Mouse (Mus musculus) gonadal fat pad, adult 2 months (tissue): ENCODE results near the gene St3gal3. TPM values are rescaled to one million over a fixed set of nuclear protein-coding genes. Genes with fewer than 3 reads are reported as not detected.
A peak's percentile ranks its signal among the peaks of the same experiment; 100 is the strongest.

Experiments
- DNase-seq: peaks from one replicate; pipeline ENCODE4 v3.0.0-alpha.2; 2012; ENCODE audit warnings: low read depth
- polyA plus RNA-seq: library from polyadenylated mRNA; depleted of rRNA; stranded (reverse); fragments of >200 nt; gene quantifications from 2 replicates; pipeline ENCODE4 v1.2.3, GENCODE M21; 2012; rRNA removed

St3gal3 gene
- polyA plus RNA-seq, 1 experiment: 59.3 TPM

DNA sequence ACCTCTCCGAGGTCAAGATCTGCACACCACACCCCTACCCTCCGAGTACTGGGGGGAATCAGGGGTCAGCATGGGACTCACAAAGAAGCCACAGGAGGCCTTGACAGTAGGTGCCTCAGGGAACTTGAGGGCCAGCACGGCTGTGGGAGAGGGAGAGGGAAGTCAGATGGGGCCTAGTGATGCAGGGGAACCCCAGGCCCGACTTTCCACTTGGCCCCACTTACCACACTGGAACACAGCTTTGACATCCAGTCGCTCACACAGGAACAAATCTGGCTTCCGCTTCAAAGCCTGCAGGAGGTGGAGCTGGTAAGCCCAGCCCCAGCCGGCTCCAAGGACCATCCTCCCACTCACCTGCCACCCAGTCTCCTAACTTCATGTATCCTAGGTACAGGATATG lies 239.4 kb downstream of the St3gal3 start:
- DNase-seq: no peak

DNA sequence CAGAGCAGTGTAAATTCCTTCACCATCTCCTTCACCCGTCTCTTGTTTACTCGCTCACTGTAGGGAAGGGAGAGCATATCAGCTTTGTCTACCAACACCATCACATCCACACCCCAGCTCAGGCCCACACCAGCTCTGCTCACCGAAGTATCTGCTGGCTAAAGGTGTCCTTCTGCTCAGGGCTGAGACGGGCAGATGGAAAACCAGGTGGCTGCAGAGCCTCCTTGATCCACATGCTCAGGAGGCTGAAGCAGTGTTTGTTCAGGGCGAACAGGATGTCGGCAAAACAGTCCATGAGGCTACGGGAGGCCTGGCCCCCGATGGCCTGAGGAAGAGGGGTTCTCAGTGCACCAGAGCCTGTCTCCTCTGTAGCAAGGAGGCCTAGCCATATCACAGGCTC lies 240.1 kb downstream of the St3gal3 start:
- no peak for DNase-seq

DNA sequence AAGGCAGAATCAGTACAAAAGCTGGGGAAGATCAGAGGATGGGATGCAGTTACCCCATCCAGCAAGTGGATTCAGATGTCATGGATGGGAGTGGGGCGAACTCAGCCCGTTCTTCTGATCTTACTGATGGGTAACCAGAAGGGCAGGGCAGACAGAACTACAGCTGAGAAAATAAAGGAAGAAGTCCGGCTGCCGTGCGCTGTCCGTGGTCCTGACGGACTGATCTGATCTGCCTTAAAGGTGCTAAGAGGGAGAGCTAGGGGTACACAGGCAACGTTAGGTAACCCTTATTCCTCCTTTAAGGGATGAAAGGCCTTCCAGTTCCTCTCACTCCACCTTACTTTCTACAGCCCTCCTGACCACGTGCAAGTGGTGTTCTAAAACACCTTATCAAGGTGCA lies 241.3 kb downstream of the St3gal3 start:
- no peak for DNase-seq

DNA sequence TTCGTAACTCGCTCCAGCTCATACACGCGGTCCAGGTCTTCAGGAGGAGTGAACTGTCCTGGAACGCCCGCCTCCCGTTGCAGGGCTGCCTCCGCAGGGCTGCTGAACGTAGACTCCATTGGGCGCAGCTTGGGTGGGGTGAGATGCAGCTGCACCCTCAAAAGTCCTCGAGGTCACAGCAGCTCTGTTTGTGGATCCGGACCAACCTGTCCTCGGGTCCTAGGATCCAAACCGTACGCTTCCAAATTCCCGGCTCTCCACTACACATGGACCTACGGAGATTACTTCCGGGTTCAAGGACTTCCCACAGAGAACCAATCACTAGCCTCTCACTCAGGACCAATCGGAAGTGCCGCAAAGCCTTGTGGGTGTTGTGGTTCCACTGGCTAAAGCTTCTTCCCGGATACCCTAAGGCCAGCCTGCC lies 243.0 kb downstream of the St3gal3 start, which contains the start of gene Dph2:
TSS of gene Dph2 (minus strand) at position 295 of the 424 bp plus-strand sequence.
- peak; percentile 56 for DNase-seq

DNA sequence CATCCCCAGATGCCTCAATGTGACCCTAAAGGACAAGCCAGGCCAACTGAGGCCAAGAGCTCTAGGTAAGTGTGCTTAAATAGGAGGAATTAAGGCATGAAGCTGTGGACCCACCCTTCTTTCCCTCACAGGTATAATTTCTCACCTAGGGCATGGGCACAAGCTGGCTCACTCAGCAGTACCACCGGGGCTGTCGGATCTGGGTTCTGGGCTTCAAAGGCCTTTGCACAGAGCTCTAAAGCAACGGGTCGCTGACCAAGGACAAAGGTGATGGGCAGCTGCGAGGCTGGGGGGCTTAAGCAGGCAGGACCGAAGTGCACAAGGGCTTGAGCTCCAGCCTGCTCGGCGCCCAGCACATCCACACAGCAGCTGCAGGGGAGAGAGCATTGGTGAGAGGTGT lies 244.0 kb downstream of the St3gal3 start:
- DNase-seq: no peak

DNA sequence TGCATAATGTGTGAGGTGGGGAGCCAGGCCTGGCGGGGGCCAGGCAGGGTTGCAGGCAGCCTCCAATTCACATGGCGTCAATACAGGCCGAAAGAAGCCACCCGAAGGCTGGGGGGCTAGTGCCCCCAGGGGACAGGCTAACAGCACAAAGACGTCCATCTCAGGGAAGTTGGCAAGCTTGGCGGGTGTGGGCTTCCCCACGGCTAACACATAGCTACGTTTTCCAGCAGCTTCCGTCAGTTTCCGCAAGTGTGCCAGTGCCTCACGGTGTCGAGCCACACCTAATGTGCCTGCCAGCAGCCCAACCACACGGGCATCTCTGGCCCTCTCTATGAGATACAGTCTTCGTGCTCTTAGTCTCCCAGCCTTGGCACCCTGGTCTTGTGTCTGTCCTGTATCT lies 244.7 kb downstream of the St3gal3 start:
- no peak for DNase-seq

DNA sequence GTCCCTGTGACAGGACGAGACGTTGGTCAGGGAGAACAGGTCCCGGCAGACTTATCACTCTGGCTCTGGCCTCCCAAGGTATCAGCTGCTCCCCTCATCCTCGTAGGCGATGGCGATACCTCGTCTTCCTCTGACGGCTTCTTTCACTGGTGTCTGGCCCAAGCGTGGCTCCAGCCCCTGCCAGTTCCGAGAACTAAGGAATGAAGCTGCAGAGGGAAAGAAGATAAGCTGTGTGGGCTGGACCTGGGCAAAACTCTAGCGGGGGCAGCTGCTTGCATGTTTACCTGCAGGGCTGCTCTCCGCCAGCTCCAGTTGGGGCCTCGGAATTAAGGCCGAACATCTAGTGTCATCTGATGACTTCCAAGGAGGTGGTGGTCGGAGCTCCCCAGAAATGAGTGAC lies 245.2 kb downstream of the St3gal3 start:
- no peak for DNase-seq

DNA sequence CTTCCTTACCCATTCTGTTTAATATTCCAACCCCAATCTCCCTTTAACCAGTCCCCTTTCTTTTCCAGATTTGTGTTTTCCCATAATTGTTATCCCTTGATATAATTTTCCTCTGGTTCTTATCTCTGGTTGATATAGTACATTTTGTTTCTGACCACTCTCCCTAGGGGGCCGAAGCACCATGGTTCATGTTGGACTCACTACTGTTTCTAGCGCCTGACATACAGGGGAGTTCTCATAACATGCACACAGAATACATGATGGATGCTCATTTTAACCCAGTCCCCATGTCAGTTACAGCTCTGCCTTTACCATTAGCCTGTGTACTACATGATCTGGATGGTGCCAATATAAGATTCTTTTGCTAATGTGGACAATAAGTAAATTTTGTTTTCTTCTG lies 246.8 kb downstream of the St3gal3 start:
- DNase-seq: no peak

DNA sequence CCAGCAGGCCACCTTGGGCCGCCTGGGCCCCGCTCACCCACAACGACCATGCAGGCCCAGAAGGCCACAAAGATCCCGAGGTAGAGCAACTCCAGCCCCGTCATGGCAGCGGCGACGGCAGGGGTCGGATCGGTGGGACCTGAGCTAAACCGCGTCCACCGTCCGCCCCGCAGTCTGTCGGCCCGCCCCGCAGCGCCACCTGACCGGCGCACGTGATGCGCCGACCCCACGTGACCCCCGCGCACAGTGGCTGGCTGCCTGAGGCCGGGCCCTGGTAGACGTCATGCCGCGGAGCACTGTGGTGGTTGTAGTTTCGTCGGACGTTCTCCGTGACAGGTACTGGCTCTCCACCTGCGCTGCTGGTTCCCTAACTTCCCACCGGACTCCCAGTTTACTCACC lies 247.6 kb downstream of the St3gal3 start, which contains the start of gene Atp6v0b:
TSS of gene Atp6v0b (minus strand) at position 201 of the 400 bp plus-strand sequence.
- peak; percentile 38 for DNase-seq

DNA sequence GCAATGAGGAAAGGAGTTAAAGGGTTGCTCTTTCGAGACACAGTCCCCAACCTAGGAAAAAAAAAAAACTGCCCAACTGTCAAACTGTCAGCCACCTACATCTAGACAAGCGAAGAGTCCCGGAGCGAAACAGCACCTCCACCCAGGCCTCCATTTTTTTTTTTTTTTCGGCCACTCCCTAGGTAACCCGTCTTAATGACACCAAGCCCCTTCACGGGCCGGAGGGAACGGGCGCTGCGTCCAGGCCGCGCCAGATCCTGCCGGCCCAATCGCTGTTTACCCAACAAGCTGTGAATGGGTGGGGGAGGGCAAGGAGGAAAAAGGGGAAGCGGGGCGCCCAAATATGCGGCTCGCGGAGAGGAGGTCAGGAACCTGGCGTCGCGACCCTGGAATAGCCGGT lies 248.1 kb downstream of the St3gal3 start:
- DNase-seq: no peak

DNA sequence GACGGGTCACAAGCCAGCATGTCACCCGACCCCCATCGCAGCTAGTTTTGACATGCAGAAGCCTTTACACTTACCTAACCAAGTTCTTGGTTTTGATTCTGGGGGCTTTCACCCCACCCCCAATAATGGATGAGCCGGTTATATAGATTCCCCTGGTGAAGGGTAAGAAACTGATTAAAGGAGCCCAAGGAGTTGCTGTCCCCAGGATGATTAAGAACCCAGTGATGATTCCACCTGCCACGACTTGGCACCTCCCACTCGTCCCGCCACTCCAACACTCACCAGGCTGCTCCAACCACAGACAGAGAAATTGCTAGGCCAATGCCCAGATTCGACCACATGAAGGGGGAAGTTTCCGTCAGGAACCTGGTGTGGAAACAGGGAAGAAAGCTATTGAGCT lies 248.7 kb downstream of the St3gal3 start:
- no peak for DNase-seq

DNA sequence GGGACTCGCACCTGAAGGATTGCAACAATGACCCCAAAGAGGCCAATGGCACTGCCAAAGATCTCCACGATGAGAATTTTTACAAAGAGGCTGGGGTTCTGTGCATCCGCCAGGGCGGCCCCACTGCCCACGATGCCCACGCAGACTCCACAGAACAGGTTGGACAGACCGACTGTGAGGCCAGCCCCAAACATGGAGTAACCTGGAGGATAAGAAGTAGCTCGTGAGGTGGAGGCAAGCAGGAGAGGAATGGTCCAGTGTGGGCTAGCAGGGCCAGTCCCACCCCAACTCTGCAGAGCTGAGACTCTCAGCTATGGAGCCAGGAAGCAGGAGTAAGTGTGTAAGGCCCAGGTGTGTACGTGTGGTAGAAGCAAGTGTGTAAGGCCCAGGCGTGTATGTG lies 249.6 kb downstream of the St3gal3 start:
- no peak for DNase-seq

DNA sequence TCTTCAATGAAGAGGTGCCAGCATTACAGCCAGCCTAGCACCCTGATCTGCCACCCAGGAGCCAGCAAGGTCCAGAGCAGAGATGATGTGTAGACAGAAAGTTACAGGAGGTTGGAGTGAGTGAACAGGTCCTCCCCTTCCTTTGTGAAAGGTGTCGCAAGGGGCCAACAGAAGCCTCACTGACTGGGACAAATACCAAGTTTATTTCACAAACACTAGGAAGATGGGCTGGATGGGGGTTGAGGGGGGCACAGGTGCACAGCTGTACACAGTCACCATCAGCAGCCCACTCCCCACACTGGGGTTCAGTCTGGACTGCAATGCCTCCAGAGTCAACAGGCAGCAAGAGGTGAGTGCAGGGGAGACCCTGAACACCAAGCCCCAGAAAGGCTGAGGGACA lies 250.6 kb downstream of the St3gal3 start:
- no peak for DNase-seq

DNA sequence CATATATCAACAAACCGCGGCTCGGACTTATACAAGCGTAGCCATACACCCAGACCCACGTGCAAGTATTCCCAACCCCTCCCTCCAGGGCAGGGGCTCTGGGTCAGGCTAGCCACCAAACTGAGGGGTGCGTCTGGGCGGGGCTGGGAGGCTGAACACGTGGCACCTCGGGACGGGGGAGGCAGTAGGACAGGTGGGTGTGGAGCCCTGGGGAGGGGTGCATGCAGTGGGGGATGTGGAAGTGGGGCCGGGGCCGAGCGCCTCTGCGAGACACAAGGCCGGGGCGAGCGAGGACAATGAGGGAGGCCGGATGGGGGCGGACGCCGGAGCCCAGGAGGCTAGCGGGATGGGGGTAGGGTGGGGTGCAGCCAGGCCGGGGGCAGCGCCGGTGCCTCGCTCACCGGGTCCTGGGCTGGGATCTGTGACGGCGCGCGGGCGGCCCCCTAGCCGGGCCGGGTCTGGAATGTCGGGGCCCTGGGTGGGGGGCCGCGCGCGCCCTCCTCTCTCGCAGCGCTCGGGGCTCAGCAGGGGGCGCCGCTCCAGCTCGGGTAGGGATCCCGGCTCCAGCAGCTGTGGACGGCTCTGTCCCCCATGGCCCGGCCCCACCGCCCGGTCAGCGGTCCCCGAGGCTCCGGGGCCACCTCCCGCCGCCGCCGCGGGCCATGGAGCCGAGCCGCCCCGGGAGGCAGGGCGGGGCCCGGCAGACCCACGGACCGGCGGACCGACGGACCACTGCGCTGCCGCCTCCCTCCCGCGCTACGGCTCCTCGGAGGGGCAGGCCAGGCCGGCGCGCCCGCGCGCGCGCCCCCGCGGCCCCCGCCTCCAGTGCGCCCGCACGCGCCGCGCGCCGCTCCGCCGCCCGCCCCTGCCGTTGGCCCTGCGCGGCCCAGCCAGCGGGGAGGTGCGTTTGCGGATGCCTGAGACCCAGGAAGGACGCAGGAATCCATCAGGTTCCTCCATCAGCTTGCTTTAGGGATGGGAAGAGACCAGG lies 251.7 kb downstream of the St3gal3 start, which contains the start of gene B4galt2:
TSS of gene B4galt2 (minus strand) at position 787 of the 991 bp plus-strand sequence.
- DNase-seq: no peak

Other genes starting within 250 kb of the St3gal3 start
- gene Atp6v0b, start 247.6 kb downstream of the St3gal3 start, polyA plus RNA-seq: 345 and 427 TPM in 2 replicates
- 8.9 and 11.4 TPM in 2 replicates for gene Dph2, start 242.9 kb downstream of the St3gal3 start, polyA plus RNA-seq
- 49.3 and 58.7 TPM in 2 replicates for gene Ipo13, start 219.9 kb downstream of the St3gal3 start, polyA plus RNA-seq
- gene Artn, start 205.2 kb downstream of the St3gal3 start, polyA plus RNA-seq: 3.2 and 4.4 TPM in 2 replicates
- gene Kdm4a, start 45.1 kb upstream of the St3gal3 start, polyA plus RNA-seq: 34.3 and 39.0 TPM in 2 replicates
- gene Ptprf, start 156.5 kb upstream of the St3gal3 start, polyA plus RNA-seq: 76.9 and 122 TPM in 2 replicates